Mouse (Mus musculus) liver, embryonic 15.5 days (tissue): ENCODE measurements around the gene Map3k5. TPM values are rescaled to one million over a fixed set of nuclear protein-coding genes. Genes with fewer than 3 reads are reported as not detected.

Experiments
- ATAC-seq: fragments of 200-750 bp; cut with Nextera tagmentation; 2 replicates; pipeline ENCODE4 v1.8.0; 2017; ENCODE audit warnings: moderate number of reproducible peaks, mild to moderate bottlenecking, moderate library complexity; ENCODE audit not compliant: insufficient read depth
- H3K27ac ChIP-seq: fragments of 300-500 bp; sonication (generic); replicated peaks from 2 replicates; pipeline ENCODE4 v1.5.1; 2015; ENCODE audit warnings: mild to moderate bottlenecking, inconsistent platforms
- H3K27me3 ChIP-seq: fragments of 300-500 bp; sonication (generic); 2 replicates; pipeline ENCODE4 v1.6.1; 2015; ENCODE audit warnings: mild to moderate bottlenecking, inconsistent platforms
- H3K36me3 ChIP-seq: fragments of 300-500 bp; sonication (generic); replicated peaks from 2 replicates; pipeline ENCODE4 v1.6.1; 2015; ENCODE audit warnings: moderate library complexity, mild to moderate bottlenecking, inconsistent platforms
- H3K4me1 ChIP-seq: fragments of 300-500 bp; sonication (generic); replicated peaks from 2 replicates; pipeline ENCODE4 v1.6.1; 2015; ENCODE audit warnings: inconsistent platforms
- H3K4me2 ChIP-seq: fragments of 300-500 bp; sonication (generic); 2 replicates; pipeline ENCODE4 v1.6.1; 2015; ENCODE audit warnings: moderate library complexity, mild to moderate bottlenecking, inconsistent platforms
- H3K4me3 ChIP-seq: fragments of 300-500 bp; sonication (generic); replicated peaks from 2 replicates; pipeline ENCODE4 v1.5.1; 2015; ENCODE audit warnings: mild to moderate bottlenecking, inconsistent platforms
- H3K9ac ChIP-seq: fragments of 300-500 bp; sonication (generic); 2 replicates; pipeline ENCODE4 v1.6.1; 2015; ENCODE audit warnings: moderate library complexity, mild to moderate bottlenecking, inconsistent platforms
- H3K9me3 ChIP-seq: fragments of 300-500 bp; sonication (generic); replicated peaks from 2 replicates; pipeline ENCODE4 v1.6.1; 2016; ENCODE audit warnings: inconsistent platforms
- WGBS: fragments of 180-500 bp; shearing (Covaris S2); methylation state at CpG from one replicate; pipeline ENCODE4 v1.1.7; 2015; ENCODE audit warnings: mixed read lengths; ENCODE audit not compliant: insufficient replicate concordance; 5-methylcytosine and 5-hydroxymethylcytosine counted together
- polyA plus RNA-seq: library from polyadenylated mRNA; unstranded; fragments of >200 nt; fragmentation: Nextera tagmentation; extraction: Ambion mirVana; gene quantifications from 2 replicates; pipeline ENCODE4 v1.2.1, GENCODE M21; 2015

Gene Map3k5
- polyA plus RNA-seq, 1 experiment from 2014 or later: 0.79 TPM

- Histone ChIP-seq H3K27ac (no peak overlapping the region), H3K4me2 (no peak overlapping the region)
- 27% methylated on average over 12 of the region's 12 CpGs for WGBS
Observed at GRCm38 (mm10) chr10:20178807-20179605, 244.7 kb downstream of the Map3k5 start.

GRCm38 (mm10) chr10:20181198-20181597 lies 246.9 kb downstream of the Map3k5 start:
- H3K27ac ChIP-seq: no peak overlapping the region
- 15% methylated on average over 10 of the region's 10 CpGs for WGBS
- no peak for ATAC-seq

More at GRCm38 (mm10) chr10:20178807-20179605, 244.7 kb downstream of the Map3k5 start:
- no peak for ATAC-seq
- Histone ChIP-seq H3K9me3 (no peaks in the 10 kb centered on the region), H3K36me3 (no peaks in the 10 kb centered on the region), H3K4me3 (no peak overlapping the region), H3K4me1 (peaks cover 25% of the 10 kb centered on the region), H3K27me3 (no peaks in the 10 kb centered on the region), H3K9ac (no peak overlapping the region)

GRCm38 (mm10) chr10:20181680-20182399 lies 247.6 kb downstream of the Map3k5 start:
- peaks cover 29% of the 10 kb centered on the region for H3K4me1 ChIP-seq
- H3K36me3 ChIP-seq: no peaks in the 10 kb centered on the region
- 25% methylated on average over 11 of the region's 11 CpGs for WGBS
- no peaks in the 10 kb centered on the region for H3K9me3 ChIP-seq
- no peaks in the 10 kb centered on the region for H3K27me3 ChIP-seq
- H3K9ac ChIP-seq: no peak overlapping the region
- ATAC-seq: no peak
- H3K27ac ChIP-seq: no peak overlapping the region
- no peak overlapping the region for H3K4me3 ChIP-seq
- no peak overlapping the region for H3K4me2 ChIP-seq

More at GRCm38 (mm10) chr10:20181198-20181597, 246.9 kb downstream of the Map3k5 start:
- H3K9ac ChIP-seq: no peak overlapping the region
- no peak overlapping the region for H3K4me2 ChIP-seq
- H3K4me1 ChIP-seq: peaks cover 25% of the 10 kb centered on the region
- H3K36me3 ChIP-seq: no peaks in the 10 kb centered on the region
- no peak overlapping the region for H3K4me3 ChIP-seq
- H3K27me3 ChIP-seq: no peaks in the 10 kb centered on the region
- no peaks in the 10 kb centered on the region for H3K9me3 ChIP-seq

GRCm38 (mm10) chr10:20184326-20184725 lies 250.1 kb downstream of the Map3k5 start:
- Histone ChIP-seq H3K9ac (no peak overlapping the region), H3K4me2 (no peak overlapping the region), H3K27ac (no peak overlapping the region), H3K27me3 (no peaks in the 10 kb centered on the region), H3K36me3 (no peaks in the 10 kb centered on the region), H3K9me3 (no peaks in the 10 kb centered on the region), H3K4me1 (peaks cover 22% of the 10 kb centered on the region), H3K4me3 (no peak overlapping the region)
- 53% methylated on average over 4 of the region's 4 CpGs for WGBS
- ATAC-seq: no peak

GRCm38 (mm10) chr10:20185264-20185663 lies 251.0 kb downstream of the Map3k5 start:
- Histone ChIP-seq H3K27me3 (no peaks in the 10 kb centered on the region), H3K36me3 (no peaks in the 10 kb centered on the region), H3K4me1 (peaks cover 25% of the 10 kb centered on the region), H3K9me3 (no peaks in the 10 kb centered on the region), H3K4me3 (no peak overlapping the region), H3K4me2 (no peak overlapping the region), H3K9ac (no peak overlapping the region), H3K27ac (no peak overlapping the region)
- no peak for ATAC-seq
- 70% methylated on average over 4 of the region's 4 CpGs for WGBS

GRCm38 (mm10) chr10:20185806-20186205 lies 251.5 kb downstream of the Map3k5 start:
- Histone ChIP-seq H3K9ac (no peak overlapping the region), H3K27ac (no peak overlapping the region), H3K27me3 (no peaks in the 10 kb centered on the region), H3K4me2 (no peak overlapping the region), H3K9me3 (no peaks in the 10 kb centered on the region), H3K4me1 (peaks cover 28% of the 10 kb centered on the region), H3K4me3 (no peak overlapping the region), H3K36me3 (no peaks in the 10 kb centered on the region)
- ATAC-seq: no peak
- 80% methylated on average over 2 of the region's 2 CpGs for WGBS

GRCm38 (mm10) chr10:20186800-20187273 lies 252.6 kb downstream of the Map3k5 start:
- no peaks in the 10 kb centered on the region for H3K36me3 ChIP-seq
- H3K9ac ChIP-seq: no peak overlapping the region
- no peaks in the 10 kb centered on the region for H3K27me3 ChIP-seq
- 53% methylated on average over 5 of the region's 5 CpGs for WGBS
- ATAC-seq: no peak
- peaks cover 20% of the 10 kb centered on the region for H3K4me1 ChIP-seq
- no peak overlapping the region for H3K4me2 ChIP-seq
- no peak overlapping the region for H3K27ac ChIP-seq
- H3K4me3 ChIP-seq: no peak overlapping the region
- no peaks in the 10 kb centered on the region for H3K9me3 ChIP-seq

- ATAC-seq: no peak
- Histone ChIP-seq H3K4me2 (no peak overlapping the region), H3K36me3 (no peaks in the 10 kb centered on the region), H3K27me3 (no peaks in the 10 kb centered on the region), H3K27ac (no peak overlapping the region), H3K4me1 (peaks cover 19% of the 10 kb centered on the region), H3K4me3 (no peak overlapping the region), H3K9me3 (no peaks in the 10 kb centered on the region), H3K9ac (no peak overlapping the region)
- 30% methylated on average over 6 of the region's 6 CpGs for WGBS
Observed at GRCm38 (mm10) chr10:20190139-20190747, 256.0 kb downstream of the Map3k5 start.

Other genes starting within 250 kb of the Map3k5 start
- gene Il20ra, start 221.9 kb upstream of the Map3k5 start, polyA plus RNA-seq: 0.05 and 0.07 TPM in 2 replicates
- 2.0 and 2.4 TPM in 2 replicates for gene Slc35d3, start 83.0 kb upstream of the Map3k5 start, polyA plus RNA-seq
- gene Pex7, start 26.8 kb upstream of the Map3k5 start, polyA plus RNA-seq: 27.7 and 28.9 TPM in 2 replicates
- gene Map7, start 214.0 kb downstream of the Map3k5 start, polyA plus RNA-seq: 3.7 and 4.2 TPM in 2 replicates